Mouse (Mus musculus) heart, adult 2 months (tissue): Measurements from ENCODE around the gene Cir1. TPM values are rescaled to one million over a fixed set of nuclear protein-coding genes. Genes with fewer than 3 reads are reported as not detected.

Experiments used
- DNase-seq, 2 experiments: peaks; one replicate each; pipeline ENCODE4 v3.0.0; 2021
- H3K27ac ChIP-seq: fragments of 200-600 bp; 2 replicates; pipeline ENCODE4 v1.8.1; 2022
- H3K27me3 ChIP-seq: fragments of 200-500 bp; 2 replicates; pipeline ENCODE4 v1.6.1; 2012; ENCODE audit warnings: mild to moderate bottlenecking, low read length, inconsistent platforms, mixed read lengths; ENCODE audit not compliant: control insufficient read depth, insufficient read depth
- H3K36me3 ChIP-seq: fragments of 200-500 bp; 2 replicates; pipeline ENCODE4 v1.6.1; 2012; ENCODE audit warnings: low read length, inconsistent platforms; ENCODE audit not compliant: control insufficient read depth, insufficient read depth
- H3K4me1 ChIP-seq: fragments of 200-500 bp; 2 replicates; pipeline ENCODE4 v1.6.1; 2011; ENCODE audit warnings: low read length; ENCODE audit not compliant: control insufficient read depth, insufficient read depth
- H3K4me3 ChIP-seq: fragments of 200-600 bp; 2 replicates; pipeline ENCODE4 v1.8.1; 2022
- H3K79me2 ChIP-seq: fragments of 200-500 bp; replicated peaks from 2 replicates; pipeline ENCODE4 v1.6.1; 2012; ENCODE audit warnings: mild to moderate bottlenecking, inconsistent platforms, low read length, moderate library complexity, mixed read lengths; ENCODE audit not compliant: control insufficient read depth, insufficient read depth
- H3K9ac ChIP-seq: fragments of 200-500 bp; 2 replicates; pipeline ENCODE4 v1.6.1; 2012; ENCODE audit warnings: low read depth, mild to moderate bottlenecking, control low read depth, inconsistent platforms, low read length, mixed read lengths
- CTCF ChIP-seq: fragments of 200-600 bp; IDR thresholded peaks from 2 replicates; pipeline ENCODE4 v1.8.1; 2022; ENCODE audit warnings: antibody characterized with exemption, mild to moderate bottlenecking, moderate library complexity
- EP300 ChIP-seq: fragments of 200-500 bp; IDR thresholded peaks from 2 replicates; pipeline ENCODE4 v1.6.1; 2011; ENCODE audit warnings: low read depth, low read length, control low read depth; ENCODE audit not compliant: insufficient read depth
- POLR2A ChIP-seq: fragments of 200-500 bp; IDR thresholded peaks from 2 replicates; pipeline ENCODE4 v1.6.1; 2011; ENCODE audit warnings: mild to moderate bottlenecking, low read depth, low read length, control low read depth; ENCODE audit not compliant: insufficient read depth
- WGBS: fragments of 180-500 bp; shearing (Covaris S2); methylation state at CpG from one replicate; pipeline ENCODE4 v1.1.7; 2018; 5-methylcytosine and 5-hydroxymethylcytosine counted together
- intact Hi-C: fragments of 180-260 bp; cut with DNase I; formaldehyde crosslinking; loops from one replicate; pipeline ENCODE4 v1.15.1; 2025
- polyA plus RNA-seq: library from polyadenylated mRNA; depleted of rRNA; stranded (reverse); fragments of >200 nt; gene quantifications from 2 replicates; pipeline ENCODE4 v1.2.3, GENCODE M21; 2012
- total RNA-seq, 2 experiments: library from RNA; stranded (reverse); gene quantifications; 2 replicates each; pipeline ENCODE4 v1.2.3; 2021

Gene Cir1
- total and polyA plus RNA-seq, 3 experiments = 2.5 to 14.3 (median 11.9) TPM

DNA sequence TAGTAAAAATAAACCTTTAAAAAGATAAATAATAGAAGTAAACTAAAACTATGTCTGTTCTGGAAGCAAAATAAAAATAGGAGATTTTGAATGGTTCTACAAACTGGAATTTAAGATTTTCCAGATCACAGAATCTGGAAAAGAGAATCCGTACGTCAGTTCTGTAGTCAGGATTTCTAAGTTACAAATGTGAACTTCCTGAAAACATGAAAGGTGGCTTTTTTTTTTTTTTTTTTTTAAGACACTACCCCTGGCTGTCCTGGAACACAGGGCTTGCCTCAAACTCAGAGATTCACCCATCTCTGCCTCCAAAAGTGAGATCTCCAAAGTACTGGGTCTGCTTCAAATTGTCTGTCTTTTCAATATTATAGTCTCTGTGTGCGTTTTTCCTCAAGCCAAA lies 1.8 kb upstream of the Cir1 start:
- Histone ChIP-seq H3K4me3 (no peak overlapping the region), H3K27ac (no peak overlapping the region), H3K79me2 (no peaks in the 10 kb centered on the region; the same call in 1 of the 2 replicates), H3K9ac (no peak overlapping the region), H3K36me3 (peaks cover 12% of the 10 kb centered on the region), H3K27me3 (no peaks in the 10 kb centered on the region), H3K4me1 (peaks cover 2% of the 10 kb centered on the region)
- WGBS = 94% methylated on average over 3 of the region's 3 CpGs
- TF ChIP-seq POLR2A (no peak), CTCF (no peak), EP300 (no peak)
- DNase-seq = no peak
- intact Hi-C loops = no loop called here

DNA sequence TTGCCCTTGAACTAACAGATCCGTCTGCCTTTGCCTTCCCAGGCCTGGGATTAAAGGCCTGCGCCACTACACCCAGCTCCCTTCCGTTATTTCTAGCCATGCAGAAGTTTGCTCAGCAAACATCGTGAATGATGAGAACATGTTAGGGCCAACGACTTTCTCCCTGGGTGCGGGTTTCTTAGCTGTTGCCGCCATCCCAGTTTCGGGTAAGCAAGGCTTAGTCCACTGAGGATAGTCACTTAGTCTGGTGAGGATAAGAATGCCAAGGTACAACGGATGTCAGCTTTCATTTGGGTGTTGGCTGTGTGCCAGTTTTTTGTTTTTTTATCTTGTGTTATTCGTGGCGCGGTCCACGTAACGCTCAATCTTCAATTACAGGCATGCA lies 608 bp upstream of the Cir1 start:
- DNase-seq = peak; percentile 57 to 69
- peaks cover 15% of the 10 kb centered on the region for H3K36me3 ChIP-seq
- H3K79me2 ChIP-seq = no peaks in the 10 kb centered on the region; the same call in 1 of the 2 replicates
- WGBS = 4% methylated on average over 14 of the region's 14 CpGs
- intact Hi-C loops = loop anchor here (1.0 kb wide), 1 partner anchor 73 kb away; the partner anchor contains the start of gene Gpr155
- peaks cover 2% of the 10 kb centered on the region for H3K4me1 ChIP-seq
- no peak for TF ChIP-seq CTCF
- TF ChIP-seq EP300 = no peak
- TF ChIP-seq POLR2A = 0 out of 2 replicates have a peak, but pooled peaks have one; percentile 33
- H3K27ac ChIP-seq = peak overlapping the region; percentile 94
- H3K27me3 ChIP-seq = no peaks in the 10 kb centered on the region
- H3K9ac ChIP-seq = peak overlapping the region; percentile 49
- peak overlapping the region; percentile 80 for H3K4me3 ChIP-seq

DNA sequence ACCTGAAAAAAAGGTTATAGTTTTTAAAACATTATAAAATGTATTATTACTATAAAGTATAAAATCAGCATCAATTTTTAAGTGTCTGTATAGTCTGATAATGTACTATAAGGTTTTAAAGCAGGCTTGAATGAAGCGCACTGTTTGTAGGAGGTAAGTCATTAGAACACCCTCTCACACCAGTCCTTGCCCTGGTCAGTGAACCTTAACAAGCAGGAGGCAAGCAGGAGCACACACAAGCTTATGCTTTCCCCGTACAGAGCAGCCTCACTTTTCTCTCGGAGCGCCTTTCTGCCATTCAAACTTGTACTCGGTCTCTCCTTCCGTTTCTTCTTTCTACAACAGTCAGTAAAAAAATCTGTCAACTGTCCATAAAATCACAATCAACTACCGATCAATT lies 6.5 kb downstream of the Cir1 start:
- TF ChIP-seq EP300 = no peak
- TF ChIP-seq POLR2A = no peak
- no peak for TF ChIP-seq CTCF
- Histone ChIP-seq H3K9ac (no peak overlapping the region), H3K4me3 (no peak overlapping the region), H3K27me3 (no peaks in the 10 kb centered on the region), H3K27ac (no peak overlapping the region), H3K36me3 (peaks cover 12% of the 10 kb centered on the region), H3K79me2 (no peaks in the 10 kb centered on the region; the same call in 1 of the 2 replicates), H3K4me1 (peaks cover 2% of the 10 kb centered on the region; the same call in 1 of the 2 replicates)
- 93% methylated on average over 7 of the region's 7 CpGs for WGBS
- intact Hi-C loops = no loop called here
- DNase-seq = no peak

DNA sequence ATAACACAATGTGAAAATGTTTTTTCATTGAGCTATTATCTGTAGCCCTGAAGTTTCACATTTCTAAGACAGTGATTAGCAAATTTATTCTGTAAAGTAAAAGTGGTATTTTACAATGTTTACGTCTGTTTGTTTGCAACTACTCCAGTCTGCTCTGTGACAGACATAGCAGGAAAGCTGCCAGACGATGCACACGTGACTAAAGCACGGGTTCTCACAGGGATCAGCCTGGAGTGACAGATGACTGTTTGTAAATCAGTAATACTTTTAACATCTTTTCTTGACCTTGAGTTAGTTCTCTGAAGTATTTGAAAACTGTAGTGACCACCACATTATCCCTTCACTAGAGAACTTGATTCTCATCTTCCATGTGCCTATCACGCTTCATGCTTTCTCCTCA lies 8.0 kb downstream of the Cir1 start:
- Histone ChIP-seq H3K27me3 (no peaks in the 10 kb centered on the region), H3K9ac (no peak overlapping the region), H3K36me3 (peaks cover 5% of the 10 kb centered on the region), H3K4me3 (no peak overlapping the region), H3K27ac (no peak overlapping the region), H3K4me1 (no peaks in the 10 kb centered on the region), H3K79me2 (no peaks in the 10 kb centered on the region)
- DNase-seq = no peak
- intact Hi-C loops = no loop called here
- WGBS = 90% methylated on average over 5 of the region's 5 CpGs
- TF ChIP-seq CTCF (no peak), EP300 (no peak), POLR2A (no peak)

DNA sequence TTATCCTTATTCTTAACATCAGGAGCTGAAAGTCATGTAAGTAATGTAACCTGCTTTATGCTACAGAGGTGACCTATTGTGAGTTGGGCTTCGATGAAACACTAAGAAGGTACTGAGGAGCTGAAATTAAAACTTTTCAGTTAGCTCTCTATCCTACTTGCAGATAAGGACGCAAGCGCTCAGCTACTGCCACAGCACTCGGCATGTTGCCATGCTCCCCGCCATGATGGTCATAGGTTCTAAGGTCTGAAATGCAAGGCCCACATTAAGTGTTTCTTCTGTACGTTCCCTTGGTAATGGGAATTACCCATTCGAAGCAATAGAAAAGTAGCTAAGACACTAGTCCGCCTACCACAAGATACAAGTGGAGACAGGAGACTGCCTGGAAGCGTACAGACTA lies 9.8 kb downstream of the Cir1 start:
- WGBS = 97% methylated on average over 9 of the region's 9 CpGs
- no peak for DNase-seq
- intact Hi-C loops = no loop called here
- no peak for TF ChIP-seq POLR2A
- TF ChIP-seq EP300 = no peak
- no peak for TF ChIP-seq CTCF
- Histone ChIP-seq H3K27ac (no peak overlapping the region), H3K36me3 (peaks cover 2% of the 10 kb centered on the region), H3K4me3 (no peak overlapping the region), H3K27me3 (no peaks in the 10 kb centered on the region), H3K4me1 (no peaks in the 10 kb centered on the region), H3K79me2 (no peaks in the 10 kb centered on the region), H3K9ac (no peak overlapping the region)

DNA sequence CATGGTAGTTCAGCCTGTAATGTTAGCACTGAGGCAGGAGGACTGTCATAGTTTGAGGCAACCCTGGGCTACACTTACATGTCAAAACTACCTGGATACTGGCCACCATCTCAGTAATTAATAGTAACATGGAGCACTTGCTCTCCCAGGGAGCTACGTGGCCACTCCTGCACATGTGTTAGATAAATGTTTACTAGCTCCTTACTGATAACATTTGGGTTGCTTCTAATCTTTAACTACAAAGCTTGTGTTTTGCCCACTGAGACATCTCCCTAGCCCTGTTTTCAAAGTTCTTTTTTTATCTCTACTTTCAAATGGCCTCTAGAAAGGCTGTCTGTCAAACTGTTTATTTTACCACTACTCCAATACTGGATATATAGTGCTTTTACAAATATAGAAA lies 10.5 kb downstream of the Cir1 start:
- H3K36me3 ChIP-seq = peaks cover 2% of the 10 kb centered on the region
- DNase-seq = no peak
- H3K27ac ChIP-seq = no peak overlapping the region
- no peaks in the 10 kb centered on the region for H3K27me3 ChIP-seq
- WGBS = 50% methylated on average over 1 of the region's 1 CpGs
- H3K9ac ChIP-seq = no peak overlapping the region
- intact Hi-C loops = no loop called here
- H3K79me2 ChIP-seq = no peaks in the 10 kb centered on the region
- no peak overlapping the region for H3K4me3 ChIP-seq
- H3K4me1 ChIP-seq = no peaks in the 10 kb centered on the region
- TF ChIP-seq CTCF (no peak), EP300 (no peak), POLR2A (no peak)
